Mouse (Mus musculus) midbrain, embryonic 13.5 days (tissue): ENCODE results near the gene Hnf1a. TPM values are rescaled to one million over a fixed set of nuclear protein-coding genes. Genes with fewer than 3 reads are reported as not detected.
A peak's percentile ranks its signal among the peaks of the same experiment; 100 is the strongest.

ENCODE experiments used
- ATAC-seq: fragments of 200-750 bp; cut with Nextera tagmentation; 2 replicates; pipeline ENCODE4 v1.8.0; 2017; ENCODE audit warnings: mild to moderate bottlenecking, moderate TSS enrichment, moderate library complexity
- H3K27ac ChIP-seq: fragments of 300-500 bp; sonication (generic); 2 replicates; pipeline ENCODE4 v1.5.1; 2015; ENCODE audit warnings: inconsistent platforms, mild to moderate bottlenecking, moderate library complexity
- H3K27me3 ChIP-seq: fragments of 300-500 bp; sonication (generic); 2 replicates; pipeline ENCODE4 v1.6.1; 2015; ENCODE audit warnings: mild to moderate bottlenecking, inconsistent platforms
- H3K36me3 ChIP-seq: fragments of 300-500 bp; sonication (generic); 2 replicates; pipeline ENCODE4 v1.6.1; 2015; ENCODE audit warnings: mild to moderate bottlenecking, inconsistent platforms
- H3K4me1 ChIP-seq: fragments of 300-500 bp; sonication (generic); replicated peaks from 2 replicates; pipeline ENCODE4 v1.6.1; 2015; ENCODE audit warnings: inconsistent platforms
- H3K4me2 ChIP-seq: fragments of 300-500 bp; sonication (generic); replicated peaks from 2 replicates; pipeline ENCODE4 v1.6.1; 2015; ENCODE audit warnings: moderate library complexity, mild to moderate bottlenecking, inconsistent platforms
- H3K4me3 ChIP-seq: fragments of 300-500 bp; sonication (generic); replicated peaks from 2 replicates; pipeline ENCODE4 v1.5.1; 2015; ENCODE audit warnings: mild to moderate bottlenecking, inconsistent platforms
- H3K9ac ChIP-seq: fragments of 300-500 bp; sonication (generic); replicated peaks from 2 replicates; pipeline ENCODE4 v1.6.1; 2015; ENCODE audit warnings: mild to moderate bottlenecking, inconsistent platforms
- H3K9me3 ChIP-seq: fragments of 300-500 bp; sonication (generic); 2 replicates; pipeline ENCODE4 v1.6.1; 2016; ENCODE audit warnings: mild to moderate bottlenecking, inconsistent platforms
- WGBS: fragments of 180-500 bp; shearing (Covaris S2); methylation state at CpG from one replicate; pipeline ENCODE4 v1.1.7; 2015; 5-methylcytosine and 5-hydroxymethylcytosine counted together
- polyA plus RNA-seq: library from polyadenylated mRNA; unstranded; fragments of >200 nt; fragmentation: Nextera tagmentation; extraction: Ambion mirVana; gene quantifications from 2 replicates; pipeline ENCODE4 v1.2.1, GENCODE M21; 2015

Hnf1a gene
- 0.06 TPM in 1 of 2 replicates, not detected in the other for polyA plus RNA-seq

- WGBS: 85% methylated on average over 17 of the region's 17 CpGs
- peaks cover 6% of the 10 kb centered on the region for H3K27me3 ChIP-seq
- ATAC-seq: no peak
Measured at GRCm38 (mm10) chr5:114970824-114971227, at the start of gene Hnf1a. TSS of gene Hnf1a (minus strand) at chr5:114971094.

GRCm38 (mm10) chr5:115018813-115019212, 47.9 kb upstream of the Hnf1a start:
- Histone ChIP-seq H3K9me3 (no peaks in the 10 kb centered on the region), H3K27ac (0 out of 2 replicates have a peak overlapping the region, but pooled peaks have one; percentile 30), H3K4me1 (peaks cover 18% of the 10 kb centered on the region), H3K27me3 (no peaks in the 10 kb centered on the region), H3K4me3 (no peak overlapping the region), H3K36me3 (no peaks in the 10 kb centered on the region), H3K4me2 (no peak overlapping the region), H3K9ac (no peak overlapping the region)
- ATAC-seq: no peak
- WGBS: 86% methylated on average over 4 of the region's 4 CpGs

More at GRCm38 (mm10) chr5:114970824-114971227, at the start of gene Hnf1a:
- H3K36me3 ChIP-seq: no peaks in the 10 kb centered on the region
- H3K4me1 ChIP-seq: no peaks in the 10 kb centered on the region
- H3K9me3 ChIP-seq: no peaks in the 10 kb centered on the region
- no peak within 1 kb of the TSS for H3K9ac ChIP-seq
- H3K4me2 ChIP-seq: no peak within 1 kb of the TSS
- H3K4me3 ChIP-seq: no peak within 1 kb of the TSS
- H3K27ac ChIP-seq: no peak within 1 kb of the TSS

- H3K27ac ChIP-seq: no peak overlapping the region
- no peaks in the 10 kb centered on the region for H3K9me3 ChIP-seq
- H3K27me3 ChIP-seq: no peaks in the 10 kb centered on the region
- peaks cover 23% of the 10 kb centered on the region for H3K4me1 ChIP-seq
- ATAC-seq: no peak
- no peaks in the 10 kb centered on the region for H3K36me3 ChIP-seq
- no peak overlapping the region for H3K4me3 ChIP-seq
- H3K4me2 ChIP-seq: no peak overlapping the region
- WGBS: 71% methylated on average over 2 of the region's 2 CpGs
- H3K9ac ChIP-seq: no peak overlapping the region
Measured at GRCm38 (mm10) chr5:115018270-115018669, 47.4 kb upstream of the Hnf1a start.

DNA sequence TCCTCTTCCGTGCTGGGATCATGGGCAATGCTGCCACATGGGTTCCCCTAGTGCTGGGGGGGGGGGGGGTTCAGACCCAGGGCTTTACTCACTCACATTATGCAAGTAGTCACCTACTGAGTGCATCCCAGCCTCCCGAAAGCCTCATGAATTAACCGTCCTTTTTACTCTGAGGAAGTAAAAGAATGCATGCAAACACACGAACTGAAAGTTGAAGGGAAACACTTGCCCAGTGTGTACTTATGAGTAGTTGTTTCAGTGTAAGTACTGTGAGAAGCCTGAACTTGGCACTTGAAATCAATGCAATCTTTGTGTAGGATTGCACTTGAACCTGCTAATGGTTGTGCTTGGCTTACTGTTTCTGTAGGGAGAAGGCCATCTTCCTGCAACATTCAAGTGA, 44.2 kb upstream of the Hnf1a start:
- Histone ChIP-seq H3K9me3 (no peaks in the 10 kb centered on the region), H3K4me1 (peaks cover 41% of the 10 kb centered on the region), H3K27ac (no peak overlapping the region), H3K27me3 (no peaks in the 10 kb centered on the region), H3K9ac (no peak overlapping the region), H3K36me3 (no peaks in the 10 kb centered on the region), H3K4me3 (no peak overlapping the region), H3K4me2 (no peak overlapping the region)
- WGBS: 54% methylated on average over 4 of the region's 4 CpGs
- no peak for ATAC-seq

DNA sequence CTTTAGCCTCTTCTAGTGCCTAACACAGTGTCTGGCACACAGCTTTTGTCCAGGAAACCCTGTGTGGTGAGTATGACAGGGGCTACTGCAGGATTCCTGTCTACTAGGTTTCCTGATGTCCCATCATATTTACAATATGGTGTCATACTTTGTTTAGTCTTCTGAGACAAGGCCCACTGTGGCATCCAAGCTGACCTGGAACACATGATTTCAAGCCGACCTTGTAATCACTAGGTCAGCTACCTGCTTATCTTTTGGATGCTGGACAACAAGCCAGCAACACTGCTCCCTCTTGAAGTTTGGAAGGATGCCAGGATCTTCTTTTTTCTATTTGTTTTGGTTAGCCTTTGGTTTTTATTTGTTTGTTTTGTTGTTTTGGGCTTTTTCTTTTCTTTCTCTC, 43.7 kb upstream of the Hnf1a start:
- Histone ChIP-seq H3K4me2 (no peak overlapping the region), H3K9me3 (no peaks in the 10 kb centered on the region), H3K4me1 (peaks cover 42% of the 10 kb centered on the region), H3K27ac (no peak overlapping the region), H3K36me3 (no peaks in the 10 kb centered on the region), H3K4me3 (no peak overlapping the region), H3K27me3 (no peaks in the 10 kb centered on the region), H3K9ac (no peak overlapping the region)
- no peak for ATAC-seq
- 77% methylated on average over 1 of the region's 1 CpGs for WGBS

DNA sequence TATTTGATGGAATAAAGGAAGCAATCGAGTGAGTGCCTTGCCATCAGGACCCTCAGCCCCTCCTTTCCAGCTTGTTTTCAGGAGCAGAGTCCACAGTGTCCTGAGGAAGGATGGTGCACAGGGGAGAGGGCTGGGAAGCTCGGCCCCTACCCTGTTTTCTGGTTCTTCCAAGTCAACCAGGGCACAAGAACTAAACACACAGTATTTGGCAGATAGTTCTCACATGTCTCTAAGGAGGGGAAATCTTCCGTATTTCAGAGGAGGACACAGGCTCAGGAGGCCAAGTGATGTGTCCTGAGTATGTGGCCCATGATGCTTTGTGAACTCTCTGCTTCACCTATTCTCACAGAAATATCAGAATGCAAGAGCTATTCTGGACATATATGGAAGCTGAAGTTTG, 42.5 kb upstream of the Hnf1a start:
- peak overlapping the region; percentile 100 for H3K4me3 ChIP-seq
- no peak overlapping the region for H3K27ac ChIP-seq
- WGBS: 65% methylated on average over 3 of the region's 3 CpGs
- peaks cover 39% of the 10 kb centered on the region for H3K4me1 ChIP-seq
- no peak for ATAC-seq
- H3K4me2 ChIP-seq: peak overlapping the region; percentile 97
- H3K27me3 ChIP-seq: no peaks in the 10 kb centered on the region
- H3K9me3 ChIP-seq: no peaks in the 10 kb centered on the region
- peak overlapping the region; percentile 99; the same call in 1 of the 2 replicates for H3K9ac ChIP-seq
- H3K36me3 ChIP-seq: no peaks in the 10 kb centered on the region

DNA sequence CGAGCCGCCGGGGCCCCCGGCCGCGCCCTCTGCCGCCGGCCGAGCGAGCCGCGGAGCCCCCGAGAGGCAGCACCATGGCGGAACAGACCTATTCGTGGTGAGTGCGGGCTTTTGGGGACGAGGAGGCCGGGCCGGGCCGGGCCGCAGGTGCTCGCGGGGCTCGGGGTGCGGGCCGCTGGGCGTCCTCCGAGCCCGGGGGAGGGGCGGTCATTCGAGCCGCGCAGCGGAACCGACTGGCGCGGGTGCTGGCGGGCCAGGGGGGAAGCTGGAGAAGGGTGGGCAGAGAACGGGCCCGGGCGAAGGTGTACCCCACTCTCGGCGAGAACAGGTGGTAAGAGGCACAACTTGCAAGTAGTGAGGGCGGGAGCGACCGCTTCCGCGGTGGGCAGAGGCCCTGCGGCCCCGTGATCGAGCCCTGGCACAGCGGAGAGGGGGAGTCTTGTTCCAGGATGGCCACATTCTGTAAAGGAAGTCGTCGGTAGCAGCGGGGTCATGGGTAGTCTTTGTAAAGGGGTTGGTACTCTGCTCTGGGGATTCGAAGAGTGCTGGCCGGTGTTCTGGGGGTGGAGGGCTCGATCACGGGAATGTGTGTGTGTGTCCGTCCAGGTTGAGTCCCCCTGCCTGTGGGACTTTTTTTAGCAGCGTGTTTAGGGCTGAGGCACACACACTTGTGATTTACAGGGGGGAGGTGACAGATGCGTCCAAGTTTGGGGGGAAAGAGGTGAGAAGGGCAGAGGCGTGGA, 40.8 kb upstream of the Hnf1a start:
- Histone ChIP-seq H3K27me3 (no peaks in the 10 kb centered on the region), H3K9ac (peak overlapping the region; percentile 99), H3K4me2 (peak overlapping the region; percentile 97), H3K9me3 (no peaks in the 10 kb centered on the region), H3K4me1 (peaks cover 36% of the 10 kb centered on the region), H3K27ac (peak overlapping the region; percentile 94), H3K36me3 (no peaks in the 10 kb centered on the region), H3K4me3 (peak overlapping the region; percentile 100)
- WGBS: under 1% methylated on average over 54 of the region's 63 CpGs
- ATAC-seq: peak; percentile 69

- H3K27me3 ChIP-seq: no peaks in the 10 kb centered on the region
- peak overlapping the region; percentile 100 for H3K4me3 ChIP-seq
- 0% methylated on average over 40 of the region's 57 CpGs for WGBS
- peaks cover 35% of the 10 kb centered on the region for H3K4me1 ChIP-seq
- no peaks in the 10 kb centered on the region for H3K36me3 ChIP-seq
- ATAC-seq: no peak; the same call in none of the 2 replicates
- H3K4me2 ChIP-seq: peak overlapping the region; percentile 97
- no peaks in the 10 kb centered on the region for H3K9me3 ChIP-seq
- H3K9ac ChIP-seq: peak overlapping the region; percentile 99
- H3K27ac ChIP-seq: peak overlapping the region; percentile 94
Measured at GRCm38 (mm10) chr5:115011217-115011518, 40.3 kb upstream of the Hnf1a start.

DNA sequence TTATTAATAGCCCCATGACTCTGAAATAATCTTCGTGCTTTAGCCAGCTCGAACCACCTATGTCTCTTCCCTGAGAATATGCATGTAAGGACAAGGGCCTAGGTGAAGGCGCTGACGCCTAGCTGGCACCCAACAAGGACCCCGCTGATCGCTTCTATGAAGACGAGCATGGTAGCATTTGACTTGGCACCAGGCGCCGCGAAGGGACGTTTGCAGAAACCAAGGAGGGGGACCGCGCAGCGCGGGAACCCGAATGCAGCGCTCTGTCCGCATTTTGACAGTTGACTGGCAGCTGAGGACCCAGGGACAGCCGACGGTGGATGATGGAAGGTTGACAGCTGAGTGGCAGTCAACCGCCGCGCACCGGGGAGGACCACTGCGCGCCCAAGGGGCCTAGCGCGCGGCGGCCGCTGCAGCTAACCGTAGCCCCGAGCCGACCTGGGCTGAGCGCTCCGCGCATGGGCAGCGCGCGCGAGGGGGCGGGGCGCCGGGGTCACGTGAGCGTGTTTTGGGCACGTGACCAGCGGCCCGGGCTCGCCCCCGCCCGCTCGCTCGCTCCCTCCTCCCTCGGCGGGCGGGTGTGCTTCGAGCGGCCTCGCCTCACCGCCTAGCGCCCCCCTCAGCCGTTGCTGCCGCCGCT, 39.8 kb upstream of the Hnf1a start, which contains the start of gene Sppl3:
TSS of gene Sppl3 (plus strand) at position 561 of the 640 bp plus-strand sequence.
- Histone ChIP-seq H3K4me2 (peak within 1 kb of the TSS; percentile 97), H3K27me3 (no peaks in the 10 kb centered on the region), H3K4me1 (peaks cover 35% of the 10 kb centered on the region), H3K9ac (peak within 1 kb of the TSS; percentile 99), H3K9me3 (no peaks in the 10 kb centered on the region), H3K4me3 (peak within 1 kb of the TSS; percentile 100), H3K36me3 (no peaks in the 10 kb centered on the region), H3K27ac (peak within 1 kb of the TSS; percentile 94)
- peak; percentile 94 for ATAC-seq
- WGBS: 1% methylated on average over 38 of the region's 65 CpGs

DNA sequence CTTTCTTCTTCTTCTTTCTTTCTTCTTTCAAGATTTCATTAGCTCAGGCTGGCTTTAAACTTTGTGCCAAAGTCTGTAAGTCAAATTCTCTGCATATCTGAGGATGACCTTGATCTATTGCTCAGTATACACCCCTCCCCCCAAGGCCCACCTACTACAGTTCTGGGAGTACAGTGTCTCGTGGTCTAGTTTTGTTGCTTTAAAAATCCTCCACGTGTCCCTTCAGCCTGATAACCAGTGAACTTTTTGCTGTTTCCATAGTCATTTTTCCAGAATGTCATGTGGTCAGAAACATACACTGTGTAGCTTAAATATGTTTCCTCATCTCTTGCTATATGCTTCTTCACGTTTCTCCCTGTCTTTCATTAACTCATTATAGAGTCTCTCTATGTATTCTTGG, 39.1 kb upstream of the Hnf1a start:
- Histone ChIP-seq H3K27me3 (no peaks in the 10 kb centered on the region), H3K27ac (no peak overlapping the region), H3K36me3 (no peaks in the 10 kb centered on the region), H3K9me3 (no peaks in the 10 kb centered on the region), H3K4me2 (peak overlapping the region; percentile 97), H3K4me1 (peaks cover 32% of the 10 kb centered on the region), H3K4me3 (peak overlapping the region; percentile 100; the same call in 1 of the 2 replicates), H3K9ac (peak overlapping the region; percentile 99)
- no peak for ATAC-seq
- WGBS: 65% methylated on average over 3 of the region's 3 CpGs

- no peak overlapping the region for H3K9ac ChIP-seq
- 92% methylated on average over 6 of the region's 6 CpGs for WGBS
- H3K4me1 ChIP-seq: peaks cover 26% of the 10 kb centered on the region
- H3K9me3 ChIP-seq: no peaks in the 10 kb centered on the region
- no peak overlapping the region for H3K4me2 ChIP-seq
- no peak overlapping the region for H3K27ac ChIP-seq
- no peaks in the 10 kb centered on the region for H3K36me3 ChIP-seq
- no peak for ATAC-seq
- H3K27me3 ChIP-seq: no peaks in the 10 kb centered on the region
- no peak overlapping the region for H3K4me3 ChIP-seq
Measured at GRCm38 (mm10) chr5:115009143-115009542, 38.2 kb upstream of the Hnf1a start.

DNA sequence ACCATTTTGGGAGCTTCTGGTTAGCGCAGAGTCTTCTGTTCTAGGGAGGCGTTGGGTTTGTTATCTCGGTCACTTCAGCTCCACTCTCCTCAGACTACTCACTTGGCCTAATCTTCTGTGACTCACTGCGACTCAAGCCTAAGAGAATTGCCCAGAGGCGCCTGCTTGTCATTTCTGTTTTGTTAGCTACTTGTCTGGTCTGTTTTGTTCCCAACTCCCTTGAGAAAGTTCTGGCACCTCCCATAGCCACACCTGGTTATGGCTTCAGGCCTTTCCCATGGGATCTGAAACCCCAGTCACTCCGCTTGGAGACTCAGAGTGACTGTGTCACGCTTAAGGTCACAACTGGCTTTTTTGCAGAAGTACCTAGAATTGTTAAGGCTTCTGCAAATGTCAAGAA, 37.4 kb upstream of the Hnf1a start:
- Histone ChIP-seq H3K36me3 (no peaks in the 10 kb centered on the region), H3K9me3 (no peaks in the 10 kb centered on the region), H3K27ac (no peak overlapping the region), H3K4me1 (peaks cover 19% of the 10 kb centered on the region), H3K27me3 (no peaks in the 10 kb centered on the region), H3K4me2 (no peak overlapping the region), H3K4me3 (no peak overlapping the region), H3K9ac (no peak overlapping the region)
- no peak for ATAC-seq
- whole genome bisulfite sequencing: 89% methylated on average over 7 of the region's 7 CpGs
